Mouse (Mus musculus): Measurements from ENCODE around the gene Iqce.

Iqce gene

DNA sequence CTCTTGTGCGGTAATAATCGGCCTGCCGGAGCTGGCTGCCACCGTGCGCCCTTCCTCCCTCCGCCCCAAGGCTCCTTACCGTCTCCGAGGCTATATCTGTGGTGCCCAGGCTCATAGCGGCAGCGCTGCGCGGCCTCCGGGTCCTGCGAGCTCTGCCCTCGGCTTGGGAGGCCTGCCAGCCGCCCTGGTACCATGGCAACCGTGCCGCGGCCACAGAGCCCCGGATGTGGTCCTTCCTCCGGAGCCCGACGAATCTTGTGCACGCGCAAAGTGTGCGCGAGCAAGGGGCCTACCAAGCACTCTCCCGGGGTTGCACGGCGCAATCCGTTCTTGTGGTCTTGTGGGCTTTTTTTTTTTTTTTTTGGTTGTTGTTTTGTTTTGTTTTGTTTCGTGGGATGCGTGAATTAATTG lies at the start of gene Iqce:
Iqce (minus strand) TSS at position 276 of the 411 bp plus-strand sequence.
- peak; percentile 91 for DNase-seq (ENCODE audit: low spot score)

GRCm38 (mm10) chr5:140750925-140751324 lies 48.7 kb upstream of the Iqce start:
- DNase-seq (ENCODE audit: low spot score) = no peak

DNA sequence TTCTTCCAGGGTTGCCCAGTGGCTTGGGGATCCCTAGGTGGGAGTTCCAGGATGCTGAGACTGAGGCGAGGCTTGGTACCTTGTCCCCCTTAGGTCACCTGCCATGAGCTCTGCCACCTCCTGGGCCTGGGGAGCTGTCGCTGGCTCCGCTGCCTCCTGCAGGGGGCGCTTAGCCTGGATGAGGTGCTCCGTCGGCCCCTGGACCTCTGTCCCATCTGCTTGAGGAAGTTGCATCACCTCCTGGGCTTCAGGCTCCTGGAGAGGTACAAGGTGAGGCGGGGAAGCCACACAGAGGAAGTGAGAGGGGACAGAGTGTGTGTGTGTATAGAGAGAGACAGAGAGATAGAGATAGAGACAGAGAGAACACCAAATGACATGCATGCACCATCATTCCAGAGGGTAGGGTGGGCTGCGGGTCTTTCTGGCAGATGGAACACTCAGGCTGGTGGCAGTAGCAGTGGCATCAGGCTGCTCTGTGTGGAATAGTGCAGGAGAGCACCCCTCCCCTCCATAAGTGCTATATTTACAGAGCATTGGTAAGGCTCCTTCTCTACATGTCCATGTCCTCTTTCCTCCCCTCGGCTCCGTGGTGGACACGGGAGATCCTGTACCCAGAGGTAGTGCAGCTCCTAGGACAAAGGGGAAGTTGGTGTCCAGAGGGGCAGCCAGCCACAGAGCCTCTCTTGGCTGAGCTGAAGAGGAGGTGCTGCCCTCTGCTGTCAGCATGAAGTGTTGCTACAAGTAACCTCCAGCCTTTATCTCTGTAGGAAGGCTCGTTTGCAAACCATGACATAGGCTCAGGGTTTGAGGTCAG lies 47.1 kb upstream of the Iqce start:
- DNase-seq (ENCODE audit: low spot score) = peak; percentile 73

GRCm38 (mm10) chr5:140748425-140748824 lies 46.2 kb upstream of the Iqce start:
- DNase-seq (ENCODE audit: low spot score) = no peak

GRCm38 (mm10) chr5:140743706-140744131 lies 41.5 kb upstream of the Iqce start:
- no peak for DNase-seq (ENCODE audit: low spot score)

- no peak for DNase-seq (ENCODE audit: low spot score)
Observed at GRCm38 (mm10) chr5:140741877-140742276, 39.7 kb upstream of the Iqce start.

DNA sequence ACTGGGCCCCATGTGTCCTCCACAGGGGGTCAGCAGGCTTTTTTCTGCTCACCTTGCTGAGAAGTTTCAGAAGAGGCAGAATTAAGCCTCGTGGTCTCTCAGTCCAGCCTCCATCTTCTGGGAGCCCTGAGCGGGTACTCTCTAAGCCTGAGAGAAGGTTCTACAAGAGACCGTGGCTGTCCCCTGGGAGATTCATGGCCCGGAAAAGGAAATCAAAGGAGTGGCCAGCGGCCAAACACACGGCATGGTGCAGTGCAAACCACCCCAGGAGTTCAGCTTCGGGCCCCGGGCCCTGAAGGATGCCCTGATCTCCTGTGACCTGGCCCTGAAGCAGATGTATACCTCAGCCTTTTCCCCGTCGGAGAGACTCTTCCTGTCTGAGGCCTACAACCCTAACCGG lies 38.9 kb upstream of the Iqce start:
- no peak for DNase-seq (ENCODE audit: low spot score)

GRCm38 (mm10) chr5:140739813-140740212 lies 37.6 kb upstream of the Iqce start:
- DNase-seq (ENCODE audit: low spot score) = peak; percentile 53

- no peak for DNase-seq (ENCODE audit: low spot score)
Observed at GRCm38 (mm10) chr5:140736166-140736565, 34.0 kb upstream of the Iqce start.

- DNase-seq (ENCODE audit: low spot score) = no peak
Observed at GRCm38 (mm10) chr5:140735297-140735696, 33.1 kb upstream of the Iqce start.

DNA sequence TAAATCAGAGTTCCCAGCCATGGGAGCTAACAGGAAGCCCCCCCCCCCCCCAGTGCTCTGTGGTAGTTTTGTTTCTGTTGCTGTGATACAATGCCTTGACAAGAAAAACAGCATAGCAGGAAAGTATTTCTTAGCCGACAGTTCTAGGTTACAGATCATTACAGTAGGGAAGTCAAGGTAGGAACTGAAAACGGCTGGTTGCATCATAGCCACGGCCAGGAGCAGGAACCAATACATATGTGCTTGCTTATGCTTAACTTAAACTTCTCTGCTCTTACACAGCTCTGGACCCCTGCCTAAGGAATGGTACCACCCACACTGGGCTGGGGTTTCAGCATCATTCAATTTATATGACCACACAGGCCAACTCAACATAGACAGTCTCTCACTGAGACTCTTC lies 31.2 kb upstream of the Iqce start:
- DNase-seq (ENCODE audit: low spot score) = no peak

DNA sequence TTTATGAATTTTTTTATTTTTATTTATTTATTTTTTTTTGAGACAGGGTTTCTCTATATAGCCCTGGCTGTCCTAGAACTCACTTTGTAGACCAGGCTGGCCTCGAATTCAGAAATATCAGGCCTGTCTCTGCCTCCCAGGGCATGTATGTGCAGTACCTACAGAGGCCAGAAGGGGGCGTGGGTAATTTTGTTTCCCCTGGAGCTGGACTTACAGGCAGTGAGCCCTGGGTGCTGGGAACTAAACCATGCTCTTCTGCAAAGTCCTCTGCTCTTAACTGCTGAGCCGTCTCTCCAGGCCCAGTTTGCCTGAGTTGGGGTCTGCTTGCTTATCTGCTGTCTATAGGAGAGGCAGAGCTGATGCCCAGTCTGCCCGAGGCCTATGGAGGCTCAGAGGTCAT lies 30.0 kb upstream of the Iqce start:
- no peak for DNase-seq (ENCODE audit: low spot score)

DNA sequence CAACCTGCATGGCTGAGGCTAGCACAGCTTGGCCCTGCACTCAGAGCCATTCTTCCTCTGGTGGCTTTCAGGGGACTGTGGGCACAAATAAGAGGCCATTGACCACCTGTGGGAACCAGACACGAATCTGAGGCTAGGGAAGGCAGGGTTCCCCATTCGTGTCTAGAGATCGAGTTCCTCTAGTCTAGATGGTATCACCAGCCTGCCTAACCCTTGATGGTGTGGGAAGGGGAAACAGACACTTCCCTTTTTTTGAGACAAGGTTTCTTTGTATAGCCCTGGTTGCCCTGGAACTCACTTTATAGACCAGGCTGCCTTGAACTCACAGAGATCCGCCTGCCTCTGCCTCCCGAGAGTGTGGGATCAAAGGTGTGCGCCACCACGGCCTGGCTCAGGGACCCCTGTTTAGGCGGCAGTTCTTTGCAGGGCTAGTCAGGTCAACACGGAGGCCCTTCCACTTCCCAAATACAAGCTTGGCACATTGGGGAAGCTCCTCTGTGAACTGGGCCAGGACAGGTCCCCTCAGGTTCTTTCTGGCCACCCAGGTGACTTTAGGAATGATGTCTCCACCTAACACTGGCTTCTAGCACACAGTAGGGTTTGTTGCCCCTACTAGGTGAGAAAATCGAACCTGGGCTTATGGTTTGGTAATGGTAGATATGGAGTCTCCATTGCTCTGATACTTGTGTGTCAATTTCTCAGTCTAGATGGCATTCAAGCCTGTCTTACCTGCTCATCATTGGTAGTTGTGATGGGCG lies 29.0 kb upstream of the Iqce start:
- no peak for DNase-seq (ENCODE audit: low spot score)

GRCm38 (mm10) chr5:140726946-140727740 lies 25.0 kb upstream of the Iqce start:
- DNase-seq (ENCODE audit: low spot score) = no peak

- no peak for DNase-seq (ENCODE audit: low spot score)
Observed at GRCm38 (mm10) chr5:140726062-140726839, 24.1 kb upstream of the Iqce start.

- no peak for DNase-seq (ENCODE audit: low spot score)
Observed at GRCm38 (mm10) chr5:140723822-140724221, 21.6 kb upstream of the Iqce start, which contains the start of gene Amz1. Gene Amz1 (plus strand): TSS chr5:140724127.

GRCm38 (mm10) chr5:140722121-140722520 lies 19.9 kb upstream of the Iqce start:
- DNase-seq (ENCODE audit: low spot score) = no peak

DNA sequence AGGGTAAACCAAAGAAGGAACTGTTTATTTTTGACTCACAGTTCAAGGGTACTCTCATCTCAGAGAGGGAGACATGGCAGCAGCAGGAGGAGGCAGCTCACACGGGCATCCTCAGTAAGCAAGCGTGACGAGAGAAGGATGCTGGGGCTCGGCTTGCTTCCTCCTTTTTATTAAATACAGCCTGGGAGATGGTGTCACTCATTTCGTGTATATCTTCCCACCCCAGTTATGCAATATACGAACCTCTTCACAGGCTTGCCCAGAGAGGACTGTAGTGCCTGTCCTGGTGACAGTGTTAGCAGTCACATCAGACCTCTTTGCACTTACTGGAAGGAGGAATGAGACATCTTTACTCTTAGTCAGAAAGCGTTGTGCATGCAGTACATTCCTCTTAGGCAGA lies 18.6 kb upstream of the Iqce start:
- DNase-seq (ENCODE audit: low spot score) = no peak

DNA sequence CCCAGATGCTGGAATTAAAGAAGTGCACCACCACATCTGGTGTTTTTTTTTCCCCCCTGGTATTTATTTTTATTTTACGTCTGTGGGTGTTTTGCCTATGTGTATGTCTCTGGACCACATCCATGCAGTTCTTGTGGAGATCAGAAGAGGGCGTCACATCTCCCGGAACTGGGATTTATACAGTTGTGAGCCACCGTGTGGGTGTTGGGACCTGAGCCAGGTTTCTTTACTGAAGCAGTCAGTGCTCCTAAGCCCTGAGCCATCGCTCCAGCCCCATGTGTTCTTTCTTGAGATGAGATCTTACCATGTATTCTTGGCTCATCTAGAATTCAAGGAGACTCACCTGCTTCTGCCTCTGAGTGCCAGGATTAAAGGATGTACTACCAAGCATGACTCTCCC lies 8.9 kb upstream of the Iqce start:
- DNase-seq (ENCODE audit: low spot score) = no peak

- no peak for DNase-seq (ENCODE audit: low spot score)
Observed at GRCm38 (mm10) chr5:140710315-140710714, 8.1 kb upstream of the Iqce start.

- no peak for DNase-seq (ENCODE audit: low spot score)
Observed at GRCm38 (mm10) chr5:140705501-140706171, 3.5 kb upstream of the Iqce start.
